Comparison of ENCODE assay signal across 15 mouse cellular contexts in genomic region chr2:35257886-35258285, GRCm38 (mm10). TPM values are rescaled to one million over a fixed set of nuclear protein-coding genes. Genes with fewer than 3 reads are reported as not detected.
A peak's percentile ranks its signal among the peaks of the same experiment; 100 is the strongest.
DNase-seq lines count a peak whose midpoint lies in the region; ATAC-seq and TF ChIP-seq lines count a peak whose summit lies in the region.
"Had no signal": no experiment of that assay in that cellular context is flagged by ENCODE, and none has a peak within 500 bp of the region (broad histone marks: within the 10 kb centered on the region; RNA-seq: fewer than 3 reads in every experiment).

No protein-coding gene starts in this region.

- ATAC-seq in heart, embryonic 16.5 days (replicated peaks; ENCODE audit: extremely low read depth, insufficient read depth, low FRiP score), result no peak
- ATAC-seq in limb, embryonic 14.5 days (ENCODE audit: low FRiP score, low read depth), result no peak
- ATAC-seq in hindbrain, embryonic 14.5 days (ENCODE audit: low FRiP score), result no peak
- ATAC-seq: forebrain, postnatal 0 days had no signal

- WGBS in heart, embryonic 16.5 days, result 66% methylated on average over 2 of the region's 2 CpGs
- WGBS in limb, embryonic 14.5 days, result 83% methylated on average over 2 of the region's 2 CpGs
- 80% methylated on average over 2 of the region's 2 CpGs for WGBS in hindbrain, embryonic 14.5 days

- no peaks in the 10 kb centered on the region for H3K36me3 ChIP-seq in heart, embryonic 16.5 days (ENCODE audit: control insufficient read depth, insufficient read depth)
- H3K36me3 ChIP-seq in limb, embryonic 14.5 days (ENCODE audit: control insufficient read depth, insufficient read depth, low read length), result no peaks in the 10 kb centered on the region
- no peaks in the 10 kb centered on the region for H3K36me3 ChIP-seq in hindbrain, embryonic 14.5 days (replicated peaks; ENCODE audit: control insufficient read depth, insufficient read depth)
- H3K36me3 ChIP-seq: hindbrain, embryonic 15.5 days had no signal

- no peak for TF ChIP-seq POLR2A in limb, embryonic 14.5 days (IDR thresholded peaks at IDR 0.05; ENCODE audit: borderline replicate concordance, extremely low read depth, insufficient read depth, insufficient read length)

- H3K9ac ChIP-seq in heart, embryonic 16.5 days (ENCODE audit: low read length), result peak overlapping the region; percentile 77
- no peak overlapping the region for H3K9ac ChIP-seq in limb, embryonic 14.5 days (ENCODE audit: low read depth, low read length, severe bottlenecking)
- H3K9ac ChIP-seq in hindbrain, embryonic 14.5 days, result no peak overlapping the region
- H3K9ac ChIP-seq: forebrain, postnatal 0 days; hindbrain, embryonic 15.5 days had no signal

- H3K4me3 ChIP-seq in heart, embryonic 16.5 days (ENCODE audit: low read length), result peak overlapping the region; percentile 66
- 0 out of 2 replicates have a peak overlapping the region, but pooled peaks have one; percentile 65 for H3K4me3 ChIP-seq in limb, embryonic 14.5 days (replicated peaks; ENCODE audit: low read length)
- H3K4me3 ChIP-seq in hindbrain, embryonic 14.5 days (replicated peaks; ENCODE audit: low read length), result no peak overlapping the region

- peaks cover 49% of the 10 kb centered on the region for H3K4me1 ChIP-seq in heart, embryonic 16.5 days (ENCODE audit: control insufficient read depth, insufficient read depth, low read length)
- H3K4me1 ChIP-seq in limb, embryonic 14.5 days (ENCODE audit: control insufficient read depth, insufficient read depth, low read length), result peaks cover 28% of the 10 kb centered on the region
- peaks cover 5% of the 10 kb centered on the region; the same call in 1 of the 2 replicates for H3K4me1 ChIP-seq in hindbrain, embryonic 14.5 days (replicated peaks; ENCODE audit: control insufficient read depth, insufficient read depth, low read length)

- H3K27ac ChIP-seq in heart, embryonic 16.5 days (ENCODE audit: low read length), result peak overlapping the region; percentile 96
- H3K27ac ChIP-seq in limb, embryonic 14.5 days (replicated peaks; ENCODE audit: low read depth, low read length), result no peak overlapping the region
- no peak overlapping the region for H3K27ac ChIP-seq in hindbrain, embryonic 14.5 days
- H3K27ac ChIP-seq: hindbrain, embryonic 15.5 days had no signal

- DNase-seq in heart, adult 18-20 months, result no peak
- DNase-seq in 3T3-L1 (ENCODE audit: low read depth, low spot score) (peak; percentile 77), adipocyte (ENCODE audit: low spot score) (peak; percentile 67)
- no peak for DNase-seq in limb, embryonic 14.5 days (ENCODE audit: low spot score)
- DNase-seq in hindbrain, embryonic 14.5 days (ENCODE audit: low spot score), result no peak
- DNase-seq in adrenal gland, postnatal 14 days, result no peak
- DNase-seq: adrenal gland, adult 2 months; cerebellum, postnatal 14 days; forebrain, postnatal 0 days; kidney, postnatal 36 days; layer of hippocampus, postnatal 36 days; lung, postnatal 36 days; thymus, postnatal 14 days had no signal

- H3K27me3 ChIP-seq in heart, embryonic 16.5 days (ENCODE audit: control insufficient read depth, insufficient read depth, low read length), result no peaks in the 10 kb centered on the region
- peaks cover 8% of the 10 kb centered on the region; the same call in 1 of the 2 replicates for H3K27me3 ChIP-seq in limb, embryonic 14.5 days (ENCODE audit: control insufficient read depth, insufficient read depth, low read length)
- H3K27me3 ChIP-seq in hindbrain, embryonic 14.5 days (ENCODE audit: control insufficient read depth, insufficient read depth, low read length), result 0 out of 2 replicates have a peak, but pooled peaks cover 6% of the 10 kb centered on the region

- no peaks in the 10 kb centered on the region for H3K9me3 ChIP-seq in heart, embryonic 16.5 days (replicated peaks; ENCODE audit: control insufficient read depth, low read length)
- no peaks in the 10 kb centered on the region for H3K9me3 ChIP-seq in limb, embryonic 14.5 days (ENCODE audit: control insufficient read depth, low read length)
- no peaks in the 10 kb centered on the region for H3K9me3 ChIP-seq in hindbrain, embryonic 14.5 days (ENCODE audit: control insufficient read depth, low read length)
- H3K9me3 ChIP-seq: hindbrain, embryonic 15.5 days had no signal

- H3K4me2 ChIP-seq in heart, embryonic 16.5 days (ENCODE audit: low read depth, low read length), result peak overlapping the region; percentile 80
- peak overlapping the region; percentile 95; the same call in 1 of the 2 replicates for H3K4me2 ChIP-seq in limb, embryonic 14.5 days (replicated peaks; ENCODE audit: low read depth, low read length, severe bottlenecking)
- H3K4me2 ChIP-seq in hindbrain, embryonic 14.5 days (replicated peaks), result no peak overlapping the region

RNA-seq across cellular contexts. Expression of gene Gsn, which starts 1.7 kb away (rescaled TPM):
- 348 and 376 TPM in 2 replicates for polyA plus RNA-seq in heart, embryonic 16.5 days (2015; fragmentation: Nextera tagmentation; extraction: Ambion mirVana)
- 100 to 1,000 TPM; 742 to 802 TPM for total RNA-seq in heart, adult 18-20 months (2021)
- polyA plus RNA-seq in limb, embryonic 14.5 days (2012; rRNA removed), result 160 and 163 TPM in 2 replicates
- 196 and 214 TPM in 2 replicates for polyA plus RNA-seq in limb, embryonic 14.5 days (2014; fragmentation: Nextera tagmentation; extraction: Ambion mirVana)
- 30.2 and 31.4 TPM in 2 replicates for polyA plus RNA-seq in hindbrain, embryonic 14.5 days (2014; fragmentation: Nextera tagmentation; extraction: Ambion mirVana)
- 179 and 208 TPM in 2 replicates for total RNA-seq in adrenal gland, postnatal 14 days (2021)

RNA-seq across cellular contexts. Expression of gene Rab14, which starts 57.0 kb away (rescaled TPM):
- polyA plus RNA-seq in heart, embryonic 16.5 days (2015; fragmentation: Nextera tagmentation; extraction: Ambion mirVana), result 256 and 284 TPM in 2 replicates
- 100 to 1,000 TPM; 128 to 136 TPM for total RNA-seq in heart, adult 18-20 months (2021)
- 127 and 130 TPM in 2 replicates for polyA plus RNA-seq in limb, embryonic 14.5 days (2012; rRNA removed)
- 276 and 298 TPM in 2 replicates for polyA plus RNA-seq in limb, embryonic 14.5 days (2014; fragmentation: Nextera tagmentation; extraction: Ambion mirVana)
- 359 and 375 TPM in 2 replicates for polyA plus RNA-seq in hindbrain, embryonic 14.5 days (2014; fragmentation: Nextera tagmentation; extraction: Ambion mirVana)
- total RNA-seq in adrenal gland, postnatal 14 days (2021), result 184 and 199 TPM in 2 replicates

Comparison
In these comparisons a context has a peak if more than half of its experiments do, and no peak if none do; other contexts are left out.
1. DNase-seq: peak in 3T3-L1 (single experiment) and adipocyte (single experiment); none in heart, adult 18-20 months (0 of 2), limb, embryonic 14.5 days (single experiment), hindbrain, embryonic 14.5 days (single experiment) and adrenal gland, postnatal 14 days (single experiment).